Mouse (Mus musculus) 3T3-L1 (cell line): ENCODE data around the gene Ift22.
A peak's percentile ranks its signal among the peaks of the same experiment; 100 is the strongest.

Source experiments
- DNase-seq: peaks from one replicate; pipeline ENCODE4 v3.0.0-alpha.2; 2015; ENCODE audit warnings: low read depth, low spot score

Ift22 gene

GRCm38 (mm10) chr5:136907991-136908857 is at the start of gene Ift22:
Gene Ift22, plus strand, starts transcription at chr5:136908150.
- peak; percentile 96 for DNase-seq

- DNase-seq = no peak
These were observed 46.6 kb upstream of the Ift22 start for GRCm38 (mm10) chr5:136861191-136861940.

- DNase-seq = no peak
These were observed 45.1 kb upstream of the Ift22 start for GRCm38 (mm10) chr5:136862806-136863205.

- DNase-seq = no peak
These were observed 44.7 kb upstream of the Ift22 start for GRCm38 (mm10) chr5:136863276-136863675.

GRCm38 (mm10) chr5:136863961-136864674 is 43.8 kb upstream of the Ift22 start:
- no peak for DNase-seq

- DNase-seq = no peak
These were observed 40.2 kb upstream of the Ift22 start for GRCm38 (mm10) chr5:136867706-136868105.

GRCm38 (mm10) chr5:136869451-136870114 is 38.4 kb upstream of the Ift22 start:
- no peak for DNase-seq

- DNase-seq = no peak
These were observed 35.5 kb upstream of the Ift22 start for GRCm38 (mm10) chr5:136872417-136872816.

GRCm38 (mm10) chr5:136874271-136874670 is 33.7 kb upstream of the Ift22 start:
- no peak for DNase-seq

GRCm38 (mm10) chr5:136880101-136880500 is 27.8 kb upstream of the Ift22 start:
- DNase-seq = no peak

- DNase-seq = peak; percentile 62
These were observed 26.5 kb upstream of the Ift22 start for GRCm38 (mm10) chr5:136881380-136882009.

- no peak for DNase-seq
These were observed 25.7 kb upstream of the Ift22 start for GRCm38 (mm10) chr5:136882055-136882787.

GRCm38 (mm10) chr5:136882788-136883439 is 25.0 kb upstream of the Ift22 start, which contains the start of gene Col26a1:
Gene Col26a1, minus strand, starts transcription at chr5:136883209.
- DNase-seq = no peak

- DNase-seq = no peak
These were observed 21.0 kb upstream of the Ift22 start for GRCm38 (mm10) chr5:136886957-136887356.

- DNase-seq = no peak
These were observed 19.2 kb upstream of the Ift22 start for GRCm38 (mm10) chr5:136888539-136889355.

GRCm38 (mm10) chr5:136894840-136895528 is 13.0 kb upstream of the Ift22 start:
- DNase-seq = no peak

- no peak for DNase-seq
These were observed 12.4 kb upstream of the Ift22 start for GRCm38 (mm10) chr5:136895529-136895963.

GRCm38 (mm10) chr5:136904621-136905020 is 3.3 kb upstream of the Ift22 start:
- no peak for DNase-seq
